Mouse (Mus musculus) embryo, embryonic 10.5 days (tissue): ENCODE results near the gene Hoxd1.
A peak's percentile ranks its signal among the peaks of the same experiment; 100 is the strongest.

Experiments used
- DNase-seq: peaks from one replicate; pipeline ENCODE4 v3.0.0-alpha.2; 2015; ENCODE audit warnings: low spot score

The Hoxd1 gene

GRCm38 (mm10) chr2:74732513-74733316, 30.1 kb upstream of the Hoxd1 start:
- DNase-seq = no peak

- no peak for DNase-seq
Observed at GRCm38 (mm10) chr2:74733317-74733661, 29.5 kb upstream of the Hoxd1 start.

GRCm38 (mm10) chr2:74733765-74734164, 29.0 kb upstream of the Hoxd1 start:
- no peak for DNase-seq

- DNase-seq = peak; percentile 82
Observed at GRCm38 (mm10) chr2:74734451-74734850, 28.3 kb upstream of the Hoxd1 start.

- peak; percentile 63 for DNase-seq
Observed at GRCm38 (mm10) chr2:74734996-74735811, 27.6 kb upstream of the Hoxd1 start.

- peak; percentile 67 for DNase-seq
Observed at GRCm38 (mm10) chr2:74735851-74736687, 26.7 kb upstream of the Hoxd1 start.

GRCm38 (mm10) chr2:74736688-74737577, 25.8 kb upstream of the Hoxd1 start:
- peak; percentile 61 for DNase-seq

GRCm38 (mm10) chr2:74737578-74738070, 25.2 kb upstream of the Hoxd1 start:
- DNase-seq = peak; percentile 62

- peak; percentile 87 for DNase-seq
Observed at GRCm38 (mm10) chr2:74738623-74739475, 23.9 kb upstream of the Hoxd1 start.

GRCm38 (mm10) chr2:74739476-74739800, 23.3 kb upstream of the Hoxd1 start:
- no peak for DNase-seq

GRCm38 (mm10) chr2:74739869-74740268, 22.9 kb upstream of the Hoxd1 start:
- DNase-seq = peak; percentile 69

GRCm38 (mm10) chr2:74740311-74741091, 22.3 kb upstream of the Hoxd1 start:
- DNase-seq = peak; percentile 72

GRCm38 (mm10) chr2:74741252-74741978, 21.4 kb upstream of the Hoxd1 start:
- peak; percentile 83 for DNase-seq

- DNase-seq = peak; percentile 38
Observed at GRCm38 (mm10) chr2:74741979-74742277, 20.9 kb upstream of the Hoxd1 start.

GRCm38 (mm10) chr2:74745540-74746297, 17.1 kb upstream of the Hoxd1 start:
- DNase-seq = peak; percentile 81

GRCm38 (mm10) chr2:74746298-74746921, 16.4 kb upstream of the Hoxd1 start:
- peak; percentile 51 for DNase-seq

- DNase-seq = no peak
Observed at GRCm38 (mm10) chr2:74747006-74747405, 15.8 kb upstream of the Hoxd1 start.

- peak; percentile 69 for DNase-seq
Observed at GRCm38 (mm10) chr2:74747661-74748141, 15.1 kb upstream of the Hoxd1 start.
